Mouse (Mus musculus): ENCODE data around the gene Fkbpl. TPM values are rescaled to one million over a fixed set of nuclear protein-coding genes. Genes with fewer than 3 reads are reported as not detected.

Fkbpl gene
- polyA plus RNA-seq, 1 experiment: 4.6 TPM

DNA sequence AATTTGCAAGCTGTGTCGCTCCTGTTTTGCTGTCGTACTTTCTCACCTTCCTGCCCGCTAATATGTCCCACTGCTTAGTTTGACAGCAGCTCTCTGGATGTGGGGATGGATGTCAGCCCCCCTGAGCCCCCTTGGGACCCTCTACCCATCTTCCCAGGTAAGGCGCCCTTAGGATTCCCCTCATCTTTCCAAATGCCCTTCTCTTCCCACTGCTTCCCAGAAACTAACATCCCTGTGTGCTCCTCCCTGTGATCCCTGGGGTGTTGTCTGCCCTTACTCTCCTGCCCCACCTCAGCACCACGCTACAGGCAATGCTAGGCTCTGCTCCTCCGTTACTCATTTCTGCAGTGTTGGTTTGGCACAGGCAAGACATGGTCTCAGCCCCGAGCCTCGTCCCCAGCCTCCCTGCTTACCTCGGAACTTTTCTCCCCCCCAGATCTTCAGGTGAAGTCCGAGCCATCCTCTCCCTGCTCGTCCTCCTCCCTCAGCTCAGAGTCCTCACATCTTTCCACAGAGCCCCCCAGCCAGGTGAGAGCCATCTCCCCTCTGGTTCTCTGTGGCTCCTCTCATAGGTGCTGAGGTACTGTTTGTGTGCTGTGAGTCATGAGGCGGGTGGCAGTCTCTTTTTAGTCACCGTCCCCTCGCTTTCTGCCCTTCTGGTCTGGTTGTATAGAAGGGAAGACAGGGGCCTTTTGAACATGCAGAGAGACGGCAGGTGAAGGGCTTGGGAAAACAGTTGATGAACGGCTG is 3.8 kb downstream of the Fkbpl start:
- DNase-seq (ENCODE audit: low spot score): no peak

DNA sequence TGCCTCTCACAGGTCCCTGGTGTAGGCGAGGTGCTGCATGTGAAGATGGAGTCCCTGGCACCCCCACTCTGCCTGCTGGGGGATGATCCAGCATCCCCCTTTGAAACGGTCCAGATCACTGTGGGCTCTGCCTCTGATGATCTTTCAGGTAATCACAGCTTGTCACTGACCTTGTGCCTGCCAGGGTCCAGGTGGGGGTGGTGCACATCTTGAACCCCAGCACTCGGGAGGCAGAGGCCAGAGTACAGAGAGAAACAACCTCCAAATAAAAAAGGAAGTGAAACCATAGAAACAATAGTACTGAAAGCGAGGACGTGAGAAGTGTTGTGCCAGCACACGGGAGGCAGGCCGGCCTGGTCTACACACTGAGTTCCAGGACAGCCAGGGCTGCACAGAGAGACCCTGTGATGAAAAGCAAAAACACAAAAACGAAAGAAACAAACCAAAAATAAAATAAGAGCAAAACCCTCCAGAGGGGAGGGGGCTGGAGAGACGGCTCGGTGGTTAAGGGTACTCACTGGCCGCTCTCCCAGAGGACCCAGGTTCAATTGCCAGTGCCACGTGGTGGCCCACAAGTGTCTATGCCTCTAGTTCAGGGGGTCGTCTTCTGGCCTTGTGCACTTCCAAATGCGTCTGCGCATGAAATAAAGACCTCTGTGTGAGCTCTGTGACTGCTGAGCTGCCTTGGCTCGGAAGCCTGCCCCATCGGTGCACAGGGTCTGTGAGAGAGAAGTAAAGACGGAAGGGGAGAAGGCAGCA is 4.7 kb downstream of the Fkbpl start:
- DNase-seq (ENCODE audit: low spot score): no peak

DNA sequence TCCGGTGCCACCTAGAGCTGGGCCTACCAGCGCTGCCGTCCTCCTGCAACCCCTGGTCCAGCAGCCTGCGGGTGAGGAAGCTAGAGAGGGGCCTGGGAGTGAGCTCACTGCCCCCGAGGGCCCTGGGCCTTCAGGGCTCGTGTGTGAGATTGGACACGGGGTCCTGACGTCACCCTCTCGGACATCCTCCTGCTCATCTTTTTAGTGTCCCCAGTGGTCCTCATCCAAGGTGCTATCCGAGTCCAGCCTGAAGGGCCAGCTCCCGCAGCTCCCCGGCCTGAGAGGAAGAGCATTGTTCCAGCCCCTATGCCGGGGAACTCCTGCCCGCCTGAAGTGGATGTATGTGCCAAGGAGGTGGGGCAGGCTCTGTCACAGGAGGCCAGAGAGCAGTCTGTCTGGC is 6.2 kb downstream of the Fkbpl start:
- no peak for DNase-seq (ENCODE audit: low spot score)

DNA sequence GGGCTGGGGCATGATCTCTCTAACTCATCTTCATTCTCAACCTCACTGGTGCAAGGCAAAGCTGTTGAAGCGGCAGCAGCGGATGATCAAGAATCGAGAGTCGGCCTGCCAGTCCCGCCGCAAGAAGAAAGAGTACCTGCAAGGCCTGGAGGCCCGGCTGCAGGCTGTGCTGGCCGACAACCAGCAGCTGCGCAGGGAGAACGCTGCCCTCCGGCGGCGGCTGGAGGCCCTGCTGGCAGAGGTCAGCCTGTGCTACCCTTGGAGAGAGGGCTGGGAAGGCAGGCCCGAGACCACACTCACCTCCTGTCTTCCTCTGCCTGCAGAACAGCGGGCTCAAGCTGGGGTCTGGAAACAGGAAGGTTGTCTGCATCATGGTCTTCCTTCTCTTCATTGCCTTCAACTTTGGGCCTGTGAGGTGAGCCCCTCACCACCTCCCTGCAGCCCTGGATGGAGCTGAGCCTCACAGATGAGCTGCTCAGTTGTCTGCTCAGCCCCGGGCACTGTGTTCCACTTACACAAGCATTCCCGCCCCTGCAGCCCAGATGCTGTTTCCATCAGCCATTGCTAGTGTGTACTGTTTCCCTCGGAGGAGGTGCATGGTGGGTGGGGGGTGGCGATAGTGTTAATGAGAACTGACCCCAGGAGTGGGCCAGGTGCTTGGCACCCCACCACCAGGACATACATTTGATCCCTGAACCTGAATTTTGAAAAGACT is 7.1 kb downstream of the Fkbpl start:
- DNase-seq (ENCODE audit: low spot score): no peak

DNA sequence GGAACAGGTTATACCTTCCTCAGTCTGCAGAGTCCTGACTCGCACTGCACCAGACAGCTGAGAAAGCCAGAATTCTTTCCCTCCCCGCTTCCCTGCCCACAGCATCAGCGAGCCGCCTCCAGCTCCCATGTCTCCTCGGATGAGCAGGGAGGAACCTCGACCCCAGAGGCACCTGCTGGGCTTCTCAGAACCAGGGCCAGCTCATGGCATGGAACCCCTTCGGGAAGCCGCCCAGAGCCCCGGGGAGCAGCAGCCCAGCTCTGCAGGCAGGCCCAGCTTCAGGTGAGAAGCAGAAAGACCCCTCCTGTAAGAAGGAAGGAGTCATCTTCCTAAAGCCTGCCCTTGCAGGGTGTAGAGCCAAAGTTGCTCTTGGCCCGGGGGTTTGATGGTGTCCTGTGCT is 8.0 kb downstream of the Fkbpl start:
- DNase-seq (ENCODE audit: low spot score): no peak

DNA sequence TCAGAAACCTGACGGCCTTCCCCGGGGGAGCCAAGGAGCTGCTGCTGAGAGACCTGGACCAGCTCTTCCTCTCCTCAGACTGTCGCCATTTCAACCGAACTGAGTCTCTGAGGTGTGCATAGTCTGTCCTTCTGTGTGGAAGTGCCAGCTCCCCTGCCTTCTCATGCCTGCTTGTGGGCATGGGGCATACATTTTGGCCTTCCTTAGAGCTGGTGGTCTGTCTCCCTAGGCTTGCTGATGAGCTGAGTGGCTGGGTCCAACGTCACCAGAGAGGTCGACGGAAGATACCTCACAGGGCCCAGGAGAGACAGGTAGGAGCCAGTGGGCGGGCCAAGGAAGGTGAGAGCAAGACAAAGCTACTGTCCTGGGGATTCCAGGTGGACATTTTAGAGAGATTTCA is 8.4 kb downstream of the Fkbpl start:
- DNase-seq (ENCODE audit: low spot score): no peak

DNA sequence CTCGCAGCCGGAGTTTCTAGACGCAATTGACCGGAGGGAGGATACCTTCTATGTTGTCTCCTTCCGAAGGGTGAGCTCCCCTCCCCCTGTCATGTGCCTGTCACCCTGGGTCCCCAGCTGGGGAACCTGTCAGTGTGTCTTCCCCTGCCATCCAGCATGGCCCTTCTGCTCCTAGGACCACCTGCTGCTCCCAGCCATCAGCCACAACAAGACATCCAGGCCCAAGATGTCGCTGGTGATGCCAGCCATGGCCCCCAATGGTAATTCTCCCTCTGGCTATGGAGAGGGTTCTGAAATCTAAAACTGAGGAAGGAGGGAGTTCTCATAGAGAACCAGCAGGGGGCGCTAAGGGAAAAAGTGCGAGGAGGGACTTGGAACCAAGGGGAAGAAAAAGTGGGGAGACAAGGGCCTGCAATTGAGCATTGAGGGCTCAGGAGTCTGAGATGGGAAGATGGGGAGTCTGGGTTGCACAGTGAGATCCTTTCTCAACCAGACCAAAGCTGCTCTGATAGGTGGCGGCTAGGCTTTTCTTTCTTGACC is 9.3 kb downstream of the Fkbpl start:
- DNase-seq (ENCODE audit: low spot score): no peak

DNA sequence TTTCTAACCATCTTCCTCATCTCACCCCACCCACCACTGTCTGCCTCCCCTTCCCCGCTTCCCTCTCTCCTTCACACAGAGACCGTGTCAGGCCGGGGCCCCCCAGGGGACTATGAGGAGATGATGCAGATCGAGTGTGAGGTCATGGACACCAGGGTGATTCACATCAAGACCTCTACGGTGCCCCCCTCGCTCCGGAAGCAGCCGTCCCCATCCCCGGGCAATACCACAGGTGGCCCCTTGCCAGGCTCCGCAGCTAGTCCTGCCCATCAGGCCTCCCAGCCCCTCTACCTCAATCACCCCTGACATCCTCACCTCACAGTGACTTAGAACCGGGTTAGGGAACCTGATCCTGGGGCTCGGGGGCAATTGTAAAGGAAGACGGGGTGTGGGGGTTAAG is 9.8 kb downstream of the Fkbpl start:
- no peak for DNase-seq (ENCODE audit: low spot score)

DNA sequence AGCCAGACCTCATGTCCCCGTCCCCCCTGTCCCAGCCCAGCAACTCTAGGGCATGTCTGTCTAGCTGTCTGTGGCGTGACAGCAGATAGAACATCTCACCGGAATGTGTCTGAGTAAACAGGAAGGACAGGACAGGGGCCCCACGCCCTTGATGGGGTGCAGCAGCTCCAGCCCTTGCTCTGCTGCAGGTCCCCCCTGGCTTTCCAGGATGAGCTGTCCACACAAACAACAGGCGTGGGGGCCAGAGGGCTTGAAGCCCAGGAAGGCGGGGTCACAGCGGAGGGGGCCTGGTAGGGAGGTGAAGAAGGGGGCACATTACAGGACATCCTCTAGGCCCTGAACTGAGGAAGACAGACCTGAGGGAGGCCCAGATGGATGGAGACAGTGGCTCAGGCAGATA is 10.6 kb downstream of the Fkbpl start:
- no peak for DNase-seq (ENCODE audit: low spot score)

DNA sequence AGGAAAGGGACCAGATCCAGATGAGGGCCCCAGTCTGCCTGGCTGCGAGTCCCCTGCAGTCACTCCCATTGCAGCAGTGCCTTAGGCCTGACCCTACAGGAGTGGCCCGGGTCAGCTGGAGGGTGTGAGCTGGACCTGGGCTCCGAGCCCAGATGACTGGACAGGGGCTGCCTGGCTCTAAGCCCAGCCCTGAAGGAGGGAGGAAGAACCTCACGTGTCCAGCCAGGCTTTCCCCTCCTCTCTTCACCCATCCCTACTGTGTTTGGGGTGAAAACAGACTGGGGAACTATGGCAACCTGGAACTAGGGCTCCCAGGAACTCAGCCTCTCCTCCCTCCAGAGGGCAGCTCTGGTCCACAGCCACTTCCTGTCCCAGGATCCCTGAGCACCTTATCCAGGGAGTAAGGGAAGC is 11.0 kb downstream of the Fkbpl start:
- DNase-seq (ENCODE audit: low spot score): no peak

DNA sequence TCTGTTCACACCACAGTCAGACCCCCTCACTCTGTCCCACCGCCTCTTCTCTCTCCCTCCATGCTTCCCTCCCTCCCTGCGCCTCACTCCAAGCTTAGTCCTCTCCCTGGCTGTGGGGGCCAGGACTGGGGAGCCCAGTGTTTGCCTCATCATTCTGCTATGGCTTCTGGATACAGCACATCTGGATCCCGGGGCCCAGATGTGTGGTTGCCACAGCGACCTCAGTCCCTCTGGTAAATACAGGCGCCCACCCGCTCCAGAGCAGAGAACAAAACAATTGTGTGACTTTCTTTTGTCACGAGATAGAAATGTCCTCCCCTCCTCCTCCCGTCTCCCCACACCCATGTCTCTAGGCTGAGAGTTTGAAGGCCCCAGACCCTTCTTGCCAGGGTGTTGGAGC is 12.1 kb downstream of the Fkbpl start:
- no peak for DNase-seq (ENCODE audit: low spot score)

DNA sequence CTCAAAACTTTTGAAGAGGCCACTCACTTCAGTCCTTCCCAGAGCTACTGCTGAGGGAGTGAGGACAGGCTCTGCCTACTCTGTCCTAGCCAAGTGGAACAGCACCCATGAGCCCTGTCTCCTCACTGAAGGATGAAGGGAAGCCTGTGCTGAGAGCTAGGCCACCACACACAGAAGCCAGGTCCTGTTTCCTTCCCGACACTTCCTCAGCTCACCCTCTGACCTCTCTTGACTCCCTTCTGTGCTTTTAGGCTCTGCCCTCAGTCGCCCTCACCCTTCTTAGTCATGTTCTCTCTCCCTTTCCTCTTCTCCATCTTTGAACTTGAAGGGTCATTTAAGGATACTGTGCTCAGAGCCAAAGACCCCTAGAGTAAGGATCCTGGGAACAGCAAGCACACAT is 12.7 kb downstream of the Fkbpl start:
- no peak for DNase-seq (ENCODE audit: low spot score)

DNA sequence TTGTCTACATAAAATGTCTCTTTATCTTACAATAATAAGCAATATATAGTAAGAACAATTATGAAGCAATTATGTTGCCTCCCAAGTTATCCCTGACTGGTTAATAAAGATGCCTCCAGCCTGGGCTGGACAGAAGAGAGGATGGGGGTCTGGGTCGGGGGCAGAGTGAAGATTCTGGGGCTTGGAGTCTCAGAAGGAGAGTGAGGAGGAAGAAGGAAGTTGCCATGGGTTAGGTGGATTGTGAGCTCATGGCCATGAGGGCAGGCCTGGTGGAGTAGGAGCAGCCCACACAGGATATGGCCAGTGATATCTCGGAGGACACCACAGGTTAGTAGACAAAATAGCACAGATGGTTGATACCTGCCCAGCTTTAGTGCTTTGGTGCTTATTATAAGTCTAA is 13.6 kb downstream of the Fkbpl start:
- no peak for DNase-seq (ENCODE audit: low spot score)

DNA sequence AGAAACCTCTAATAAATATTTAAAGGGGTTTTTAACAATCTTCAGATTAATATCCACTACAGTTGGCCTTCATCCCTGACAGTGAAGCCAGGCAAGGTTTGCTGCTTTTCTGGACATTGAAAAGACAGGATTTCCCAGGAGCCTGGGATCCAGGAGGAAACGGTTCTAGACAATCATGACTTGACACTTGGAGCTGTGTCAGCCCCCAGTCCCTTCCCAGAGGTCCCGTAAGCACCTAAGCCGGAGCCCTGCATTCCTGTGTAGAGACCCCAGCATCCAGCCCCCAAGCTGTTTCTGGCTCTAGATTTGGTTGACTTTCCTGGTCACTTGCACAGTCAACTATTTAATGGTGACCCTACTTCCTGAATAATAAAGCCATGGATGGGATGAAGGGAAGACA is 14.0 kb downstream of the Fkbpl start:
- no peak for DNase-seq (ENCODE audit: low spot score)

DNA sequence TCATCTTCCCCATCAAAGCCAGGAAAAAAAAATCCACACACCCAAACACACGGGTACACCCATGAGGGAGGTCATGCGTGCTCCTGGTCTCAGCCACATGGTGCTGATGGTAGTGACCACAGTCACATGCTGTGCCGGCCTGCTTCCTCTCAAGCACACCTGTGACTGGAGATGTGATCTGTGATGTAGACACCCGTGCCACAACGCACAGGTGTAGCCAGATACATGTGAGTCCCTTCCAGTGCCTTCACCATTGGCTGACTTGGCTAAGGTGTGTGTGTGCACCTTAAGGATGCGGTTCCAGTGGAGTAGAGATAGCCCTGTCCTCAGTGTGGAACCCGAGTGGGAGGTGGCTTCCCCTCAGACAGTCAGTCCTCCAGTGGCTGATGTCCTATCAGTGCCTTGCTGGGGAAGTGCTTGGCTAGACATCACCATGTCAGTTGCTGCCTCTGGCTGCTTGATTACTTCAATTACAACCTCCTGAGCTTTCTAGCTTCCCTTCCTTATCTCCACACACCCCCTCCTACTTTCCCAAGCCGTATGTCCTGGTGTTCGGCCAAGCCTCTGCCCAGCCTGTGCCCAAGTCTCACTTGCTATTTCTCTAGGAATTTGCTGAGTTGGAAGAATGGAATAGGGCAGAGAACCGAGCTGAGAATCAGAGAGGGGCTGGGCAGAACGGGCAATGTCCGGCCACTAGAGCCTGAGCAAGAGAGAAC is 14.8 kb downstream of the Fkbpl start:
- no peak for DNase-seq (ENCODE audit: low spot score)

DNA sequence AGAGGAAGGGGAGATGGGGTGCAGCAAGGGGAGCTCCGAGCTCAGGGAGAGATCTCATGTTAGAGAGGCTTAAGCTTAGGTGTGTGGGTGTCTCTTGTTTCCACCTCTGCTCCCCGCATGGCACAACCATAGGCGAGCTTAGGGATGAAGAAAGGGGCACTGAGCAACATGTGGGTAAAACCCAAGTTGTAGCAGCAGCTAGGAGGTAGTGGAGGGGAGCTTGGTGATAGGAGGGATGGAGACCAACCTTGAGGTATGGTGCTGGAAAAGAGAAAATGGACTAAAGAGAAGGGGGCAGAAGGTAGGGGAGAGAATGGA is 15.3 kb downstream of the Fkbpl start:
- no peak for DNase-seq (ENCODE audit: low spot score)

DNA sequence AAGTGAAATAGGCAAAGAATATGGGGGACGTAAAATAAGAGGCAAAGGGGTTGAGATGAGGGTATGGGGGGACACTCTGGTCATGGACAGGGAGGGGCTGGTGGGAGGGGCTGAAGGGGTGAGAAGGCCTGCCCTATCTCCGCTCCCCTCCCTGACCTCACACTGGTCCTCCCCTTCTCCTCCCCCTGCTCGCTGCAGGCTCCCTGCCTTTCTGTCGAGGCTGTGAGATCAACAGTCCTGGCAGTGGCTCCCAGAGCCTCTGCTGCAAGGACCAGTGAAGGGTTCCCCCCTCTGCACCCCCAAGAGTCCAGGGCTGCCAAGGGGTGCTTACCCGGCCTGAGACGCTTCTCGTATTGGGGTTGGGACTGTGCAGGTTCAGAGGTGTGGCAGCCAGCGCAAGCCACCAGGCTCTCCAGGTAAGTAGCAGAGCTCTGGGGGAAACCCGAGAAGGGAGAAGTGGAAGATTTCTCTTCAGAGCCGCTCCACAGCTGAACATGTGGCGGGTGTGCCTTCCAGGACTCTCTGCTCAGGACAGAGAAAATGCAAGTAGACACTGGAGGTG is 15.8 kb downstream of the Fkbpl start:
- DNase-seq (ENCODE audit: low spot score): no peak

DNA sequence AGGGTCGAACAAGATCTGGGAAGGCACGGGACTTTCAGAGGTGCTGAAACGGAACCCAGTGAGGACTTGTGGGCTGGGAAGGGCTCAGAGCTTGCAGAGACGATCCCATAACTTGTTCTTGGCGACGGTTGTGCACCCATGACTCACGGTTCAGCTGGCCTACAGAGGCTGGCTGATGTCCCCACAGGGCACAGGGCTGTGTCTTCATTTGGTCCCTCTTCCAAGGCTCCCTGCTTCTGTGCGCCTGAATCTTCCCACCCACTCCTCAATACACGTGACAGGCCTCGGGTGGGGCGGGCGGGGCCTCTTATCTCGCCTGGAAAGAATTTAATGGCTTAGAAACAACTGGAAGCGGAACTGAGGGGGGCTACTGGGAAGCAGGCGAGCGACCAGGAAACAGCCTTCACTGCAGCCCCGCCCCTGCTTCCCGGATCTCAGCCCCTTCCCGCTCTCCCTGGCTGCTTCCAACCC is 16.6 kb downstream of the Fkbpl start:
- DNase-seq (ENCODE audit: low spot score): no peak

DNA sequence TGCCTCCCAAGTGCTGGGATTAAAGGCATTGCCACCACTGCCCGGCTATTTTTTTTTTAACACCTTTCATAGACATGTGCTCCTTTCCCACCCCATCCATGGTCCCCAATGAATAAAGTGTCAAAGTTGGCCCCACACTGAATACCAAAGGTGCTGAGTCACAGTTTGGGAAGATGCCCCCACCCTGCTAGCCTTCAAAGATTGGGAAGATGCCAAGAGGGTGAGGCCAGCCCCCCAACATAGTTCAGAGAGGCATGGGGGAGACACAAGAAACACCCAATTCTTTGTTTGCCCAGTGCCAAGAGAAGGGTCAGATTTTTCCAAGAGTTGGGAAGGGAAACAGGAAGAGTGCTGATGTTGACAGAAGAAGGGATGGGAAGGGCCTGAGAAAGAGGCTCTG is 17.9 kb downstream of the Fkbpl start:
- DNase-seq (ENCODE audit: low spot score): no peak

DNA sequence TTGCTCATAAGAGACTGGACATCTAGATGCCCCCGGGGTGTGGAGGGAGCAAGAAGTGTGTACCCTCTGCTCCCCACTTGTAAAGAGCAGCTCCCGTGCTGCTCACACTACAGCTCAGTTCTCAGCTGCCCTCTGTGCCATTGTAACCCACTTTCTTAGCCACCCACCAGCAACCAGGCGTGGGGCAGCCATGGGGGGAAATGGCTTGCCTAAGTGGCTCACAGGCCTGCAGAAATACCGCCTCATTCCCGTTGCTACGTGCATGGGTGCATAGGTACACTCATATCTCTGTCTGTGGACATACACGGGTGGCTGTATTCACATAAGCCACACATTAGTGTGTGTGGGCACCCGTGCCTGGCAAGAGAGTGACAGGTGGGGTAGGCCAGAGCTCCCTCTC is 18.4 kb downstream of the Fkbpl start:
- no peak for DNase-seq (ENCODE audit: low spot score)

DNA sequence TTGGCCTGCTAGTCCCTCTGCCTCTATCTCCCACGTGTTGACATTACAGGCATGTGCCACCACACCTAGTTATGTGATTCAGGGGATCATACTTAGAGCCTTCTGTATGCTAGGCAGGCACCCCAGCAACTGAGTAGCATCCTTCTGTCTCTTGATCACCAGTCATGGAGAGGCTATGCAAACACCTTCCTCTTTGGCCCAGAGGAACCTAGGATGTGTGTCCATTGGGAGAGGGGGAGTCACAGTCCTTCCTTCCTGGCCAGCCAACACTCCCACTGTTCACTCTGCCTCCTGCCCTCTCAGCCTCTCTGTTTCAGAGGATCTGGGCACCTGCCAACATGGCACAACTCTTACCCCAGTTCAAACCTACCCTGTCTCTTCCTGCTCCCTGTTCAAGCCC is 19.0 kb downstream of the Fkbpl start:
- no peak for DNase-seq (ENCODE audit: low spot score)

DNA sequence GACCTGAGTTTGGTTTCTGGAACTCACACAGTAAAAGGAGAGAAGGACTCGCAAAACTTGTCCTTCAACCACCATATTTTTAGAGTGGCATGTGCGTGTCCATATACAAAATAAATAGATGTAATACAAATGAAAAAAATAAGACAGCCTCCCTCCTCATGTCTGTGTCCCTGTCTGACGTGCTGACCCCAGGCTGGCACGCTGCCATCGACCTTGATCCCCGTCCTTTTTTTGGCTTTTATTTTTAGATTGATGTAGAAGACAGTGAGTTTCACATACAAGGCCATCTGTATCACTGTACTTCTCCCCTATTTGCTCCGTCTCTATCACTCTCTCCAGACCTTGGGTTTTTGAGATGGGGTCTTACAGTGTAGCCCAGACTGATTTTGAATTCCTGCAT is 19.9 kb downstream of the Fkbpl start:
- DNase-seq (ENCODE audit: low spot score): no peak
